Mouse (Mus musculus): ENCODE results near the gene Uqcc1.
"Not testable (repeated sequence)": the region's sequence is repeated elsewhere in the genome, so short reads cannot be mapped to it uniquely, and the experiment has no call there.

Gene Uqcc1

DNA sequence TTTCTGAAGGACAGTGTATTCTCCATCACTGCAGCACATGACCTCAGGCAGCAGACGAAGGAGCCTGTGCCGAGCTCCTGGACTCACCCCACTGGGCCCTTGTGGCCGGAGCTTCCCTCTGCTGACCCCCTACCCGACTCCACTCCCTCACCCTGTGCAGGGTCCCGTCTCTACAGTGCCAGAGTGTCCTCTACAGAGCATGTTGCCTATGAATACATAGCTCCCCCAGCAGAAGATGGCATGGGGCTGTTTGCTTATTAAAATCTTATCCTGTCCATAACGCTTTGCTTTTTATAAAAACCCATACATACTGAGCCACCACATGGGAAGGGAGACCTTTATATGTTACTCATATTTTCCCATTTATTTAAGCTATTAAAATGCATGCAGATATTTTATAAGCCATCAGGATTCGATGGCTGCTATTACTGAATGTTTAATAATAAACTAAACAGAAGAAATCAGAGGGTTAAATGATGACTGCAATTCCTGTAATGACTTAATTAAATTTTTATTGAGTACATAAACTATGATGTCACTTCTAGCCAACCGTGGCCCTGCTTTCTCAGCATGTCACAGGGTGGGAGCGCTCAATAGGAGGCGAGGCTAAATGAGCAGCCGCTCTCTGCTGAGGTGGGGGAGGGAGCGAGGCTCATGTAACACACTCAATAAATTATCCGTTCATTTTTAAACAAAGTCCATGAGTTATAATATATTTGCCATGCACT, 67.4 kb downstream of the Uqcc1 start:
- DNase-seq (ENCODE audit: extremely low spot score, low spot score): no peak

- no peak for DNase-seq (ENCODE audit: extremely low spot score, low spot score)
These were observed 68.5 kb downstream of the Uqcc1 start for GRCm38 (mm10) chr2:155861581-155861980.

GRCm38 (mm10) chr2:155860102-155860501, 70.0 kb downstream of the Uqcc1 start:
- no peak for DNase-seq (ENCODE audit: extremely low spot score, low spot score)

- no peak for DNase-seq (ENCODE audit: extremely low spot score, low spot score)
These were observed 77.6 kb downstream of the Uqcc1 start for GRCm38 (mm10) chr2:155852536-155852935.

- no peak for DNase-seq (ENCODE audit: extremely low spot score, low spot score)
These were observed 80.0 kb downstream of the Uqcc1 start for GRCm38 (mm10) chr2:155850120-155850519.

DNA sequence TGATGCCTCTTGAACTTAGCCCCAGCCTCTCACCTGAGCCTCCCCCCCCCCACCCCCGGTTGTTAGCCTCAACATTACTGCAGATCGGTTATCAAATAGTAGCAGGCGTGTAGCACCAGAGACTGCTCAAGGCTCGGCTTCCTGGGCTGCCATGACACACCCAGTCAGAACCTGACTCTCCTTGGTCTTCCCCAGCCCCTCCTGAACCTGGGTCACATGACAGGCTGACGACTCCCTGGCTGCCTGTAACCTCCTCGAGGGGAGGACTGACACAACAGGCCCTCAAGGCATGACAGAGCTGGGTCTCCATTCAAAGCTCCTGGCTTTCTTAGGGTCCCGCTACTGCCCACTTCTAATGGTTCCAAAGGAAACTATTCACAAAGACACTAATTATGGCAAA, 80.6 kb downstream of the Uqcc1 start:
- DNase-seq (ENCODE audit: extremely low spot score, low spot score): no peak

DNA sequence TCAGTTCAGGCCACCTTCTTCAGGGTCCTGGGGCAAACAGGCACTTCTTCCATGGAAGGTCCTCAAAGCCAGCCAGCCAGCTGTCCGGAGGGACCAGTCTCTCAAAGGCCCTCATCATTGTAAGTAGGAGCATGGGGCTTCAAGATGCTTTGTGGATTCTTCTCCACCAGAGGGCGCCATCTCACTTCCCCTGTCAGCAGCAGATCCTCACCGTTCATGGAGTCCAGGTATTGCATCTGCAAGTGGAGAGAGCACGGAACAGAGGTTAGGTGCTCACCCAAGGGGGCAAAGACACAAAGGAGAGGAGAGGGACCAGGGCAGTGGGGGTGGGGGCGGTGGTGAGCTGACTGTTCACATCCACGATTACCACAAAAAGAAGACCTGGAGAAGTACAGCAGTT, 81.8 kb downstream of the Uqcc1 start:
- DNase-seq (ENCODE audit: extremely low spot score, low spot score): peak; percentile 75

- no peak for DNase-seq (ENCODE audit: extremely low spot score, low spot score)
These were observed 83.2 kb downstream of the Uqcc1 start for GRCm38 (mm10) chr2:155846930-155847329.

- DNase-seq (ENCODE audit: extremely low spot score, low spot score): no peak
These were observed 91.1 kb downstream of the Uqcc1 start for GRCm38 (mm10) chr2:155838961-155839360.

GRCm38 (mm10) chr2:155837961-155838360, 92.1 kb downstream of the Uqcc1 start:
- no peak for DNase-seq (ENCODE audit: extremely low spot score, low spot score)

DNA sequence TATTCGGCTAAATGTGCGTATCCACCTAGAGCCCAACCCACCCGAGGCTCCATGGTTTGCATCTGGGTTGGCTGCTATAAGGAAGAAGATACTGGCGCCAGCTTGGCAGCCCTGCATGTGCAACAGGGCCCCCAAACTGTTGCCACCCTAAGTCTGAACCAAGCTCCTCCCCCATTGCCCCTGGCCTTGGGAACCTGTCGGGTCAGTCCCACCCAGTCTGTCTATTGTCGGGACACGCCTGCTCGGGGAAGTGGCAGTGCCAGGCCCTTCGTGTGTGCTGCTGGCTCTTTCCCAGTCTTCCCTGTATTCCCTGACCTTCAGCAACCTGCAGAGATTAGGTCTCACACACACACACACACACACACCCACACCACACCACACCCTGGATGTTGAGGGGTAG, 95.4 kb downstream of the Uqcc1 start, which contains the start of gene Fam83c:
TSS of gene Fam83c (minus strand) at position 123 of the 400 bp plus-strand sequence.
- no peak for DNase-seq (ENCODE audit: extremely low spot score, low spot score)

- DNase-seq (ENCODE audit: extremely low spot score, low spot score): not testable (repeated sequence)
These were observed 98.0 kb downstream of the Uqcc1 start for GRCm38 (mm10) chr2:155832087-155832486.

GRCm38 (mm10) chr2:155831302-155831701, 98.8 kb downstream of the Uqcc1 start:
- DNase-seq (ENCODE audit: extremely low spot score, low spot score): no peak

GRCm38 (mm10) chr2:155830841-155831240, 99.3 kb downstream of the Uqcc1 start:
- no peak for DNase-seq (ENCODE audit: extremely low spot score, low spot score)

- DNase-seq (ENCODE audit: extremely low spot score, low spot score): peak; percentile 90
These were observed 103.3 kb downstream of the Uqcc1 start, which contains the start of gene Eif6 for GRCm38 (mm10) chr2:155826630-155827424. Eif6 (minus strand) TSS chr2:155826925.

DNA sequence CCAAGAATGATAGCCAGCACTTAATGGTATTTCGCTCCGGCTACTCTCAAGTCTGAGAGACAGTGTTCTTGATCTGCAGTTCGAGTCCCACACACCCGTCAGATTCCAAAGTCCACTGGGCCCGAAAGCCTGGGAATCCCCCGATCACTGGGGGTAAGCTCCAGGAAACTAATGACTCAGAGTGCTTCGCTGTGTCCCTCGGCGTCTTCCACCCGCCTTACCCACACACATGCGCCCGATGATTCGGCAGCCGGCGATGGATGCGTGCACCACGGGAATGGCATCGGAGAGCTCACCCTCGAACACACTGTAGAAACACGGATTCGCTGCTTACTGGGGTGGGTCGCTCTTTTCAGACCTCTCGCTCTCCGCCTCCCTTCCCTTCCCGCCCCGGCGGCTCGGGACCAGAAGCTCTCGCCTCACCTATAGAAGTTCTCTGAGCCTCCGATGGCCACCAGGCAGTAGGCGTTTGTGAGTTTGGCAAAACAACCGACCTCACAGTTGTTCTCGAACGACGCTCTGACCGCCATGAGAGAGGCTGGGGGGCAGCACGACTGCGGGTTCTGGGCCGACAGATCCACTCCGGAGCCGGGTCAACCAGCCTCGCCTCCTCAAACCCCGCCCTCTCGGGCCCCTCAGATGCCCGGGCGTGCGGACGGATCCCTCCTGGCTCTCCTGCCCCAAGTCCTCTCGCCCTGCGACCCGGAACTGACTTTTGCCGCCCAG, 104.0 kb downstream of the Uqcc1 start:
- peak; percentile 31 for DNase-seq (ENCODE audit: extremely low spot score, low spot score)

GRCm38 (mm10) chr2:155823722-155824121, 106.4 kb downstream of the Uqcc1 start:
- DNase-seq (ENCODE audit: extremely low spot score, low spot score): no peak

GRCm38 (mm10) chr2:155820779-155821178, 109.3 kb downstream of the Uqcc1 start:
- DNase-seq (ENCODE audit: extremely low spot score, low spot score): no peak

DNA sequence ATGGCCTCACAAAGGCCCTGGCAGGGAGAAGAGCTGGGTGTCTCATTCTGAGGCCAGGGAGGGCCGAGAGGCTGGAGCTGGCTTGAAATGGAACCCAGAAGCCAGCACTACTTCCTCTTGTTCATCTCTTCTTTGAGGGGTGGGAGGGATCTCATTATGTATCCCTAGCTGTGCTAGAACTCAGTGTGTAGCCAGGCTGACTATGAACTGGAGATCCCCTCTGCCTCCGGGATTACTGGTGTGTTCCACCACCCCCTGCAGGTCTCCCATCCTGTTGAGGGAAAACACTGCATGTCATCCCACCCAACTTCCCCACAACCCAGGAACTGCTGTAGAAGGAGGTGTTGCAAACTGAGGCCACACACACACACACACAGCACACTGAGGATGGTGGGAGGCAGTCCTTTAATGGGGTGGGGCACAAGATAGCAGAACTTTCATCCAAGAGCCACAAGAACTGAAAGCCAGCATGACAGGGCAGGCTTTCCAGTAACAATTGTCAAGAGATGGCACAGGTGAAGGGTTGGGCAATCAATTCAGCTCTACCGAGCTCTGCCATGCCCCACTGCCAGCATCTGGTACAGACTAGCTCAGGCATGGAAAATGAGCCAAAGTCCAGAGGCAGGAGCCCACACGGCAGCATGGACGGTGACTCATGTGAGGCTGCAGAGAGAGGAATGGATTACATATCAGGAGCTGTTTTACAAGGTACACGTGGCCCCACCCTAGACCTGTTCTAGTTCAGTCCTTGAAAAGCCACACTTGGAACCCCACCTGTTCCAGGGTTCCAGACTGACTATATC, 110.5 kb downstream of the Uqcc1 start:
- DNase-seq (ENCODE audit: extremely low spot score, low spot score): no peak

DNA sequence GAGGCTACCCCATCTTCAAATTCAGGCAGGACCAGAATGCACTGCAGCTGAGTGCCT, 110.9 kb downstream of the Uqcc1 start, which contains the start of gene BC029722:
TSS of gene BC029722 (minus strand) at position 35 of the 57 bp plus-strand sequence.
- no peak for DNase-seq (ENCODE audit: extremely low spot score, low spot score)

DNA sequence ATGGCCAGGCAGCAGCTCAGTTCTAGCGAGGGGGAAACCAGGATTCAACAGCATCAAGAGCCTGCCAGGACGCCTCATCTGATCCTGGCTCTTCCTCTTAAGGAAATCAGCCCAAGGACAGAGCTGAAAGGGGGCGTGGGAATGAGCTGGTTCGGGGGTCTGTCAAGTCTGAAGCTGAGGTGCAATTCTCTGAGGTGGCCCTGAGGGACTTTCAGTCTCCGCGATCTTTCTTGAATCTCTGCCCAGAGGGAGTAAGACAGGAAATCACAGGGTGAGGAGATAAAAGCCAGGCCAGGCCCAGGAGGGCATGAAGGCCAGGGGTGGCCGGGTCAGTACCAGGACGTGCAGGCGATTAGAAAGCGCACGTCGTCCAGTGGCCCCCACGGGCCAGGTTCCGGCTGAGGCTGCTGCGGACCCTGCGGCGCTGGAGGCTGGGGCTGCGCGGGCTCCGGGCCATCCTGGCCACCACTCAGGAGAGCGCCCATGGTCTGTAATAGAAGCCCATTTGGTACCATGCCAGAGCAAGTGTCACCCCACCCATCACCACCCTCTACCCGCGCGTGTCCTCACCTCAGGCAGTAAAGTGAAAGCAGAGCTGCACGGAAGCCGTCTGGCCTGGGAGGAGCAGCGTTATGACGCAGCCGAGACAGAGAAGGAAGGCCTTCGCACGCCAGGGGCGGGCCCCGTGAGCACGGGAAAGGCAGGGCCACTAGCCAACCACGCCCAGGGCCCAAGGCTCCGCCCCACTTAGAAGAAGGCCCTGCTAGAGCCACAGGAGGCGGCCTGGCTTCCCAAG, 111.3 kb downstream of the Uqcc1 start:
- DNase-seq (ENCODE audit: extremely low spot score, low spot score): peak; percentile 85
